ENCODE assay signal across 8 mouse cellular contexts in the genomic region with DNA sequence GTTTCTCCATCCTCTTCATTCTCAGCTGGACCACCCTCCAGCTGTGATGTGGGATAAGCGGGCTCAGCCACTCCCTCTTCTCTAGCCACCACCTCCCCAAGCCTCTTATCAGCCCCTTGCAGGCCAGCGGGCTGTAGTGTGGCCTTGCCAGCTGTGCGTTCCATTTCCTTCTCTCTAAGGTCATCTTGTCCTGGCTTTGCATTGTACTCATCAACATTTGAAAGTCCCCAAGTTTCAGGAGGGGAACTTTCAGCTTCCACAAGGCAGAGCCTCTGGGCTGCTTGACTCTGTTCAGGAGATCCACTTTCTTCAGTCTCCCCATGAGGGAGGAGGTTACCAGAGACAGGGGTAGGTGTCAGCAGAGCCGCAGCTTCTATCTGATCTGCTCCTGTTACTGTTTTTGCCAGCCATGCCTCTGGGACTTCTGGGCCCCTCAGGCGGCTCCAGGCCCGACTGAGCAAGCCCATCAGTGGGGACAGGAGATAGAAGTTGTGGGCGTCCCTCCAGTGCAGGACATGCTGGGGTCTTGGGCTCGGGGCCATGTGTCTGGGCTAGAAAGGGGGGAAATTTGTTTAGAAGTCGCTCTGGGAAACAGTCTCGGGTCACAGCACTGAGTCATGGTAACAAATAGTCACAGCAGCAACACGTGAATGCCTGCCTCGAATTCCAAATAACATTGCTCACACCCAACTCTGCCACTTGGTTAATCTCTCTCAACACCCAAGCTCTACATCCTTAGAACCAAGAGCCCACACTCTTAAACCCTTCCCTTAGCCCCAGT. TPM values are rescaled to one million over a fixed set of nuclear protein-coding genes. Genes with fewer than 3 reads are reported as not detected.
DNase-seq lines count a peak whose midpoint lies in the region; ATAC-seq and TF ChIP-seq lines count a peak whose summit lies in the region.

No protein-coding gene starts in this region.

- peak overlapping the region; percentile 84 for H3K4me2 ChIP-seq in limb, embryonic 12.5 days
- peak overlapping the region; percentile 89 for H3K4me2 ChIP-seq in midbrain, embryonic 14.5 days (ENCODE audit: low read length)

- peak overlapping the region; percentile 97 for H3K9ac ChIP-seq in ES-E14 (ENCODE audit: insufficient read depth, low read depth, low read length, poor library complexity, severe bottlenecking)
- peak overlapping the region; percentile 84 for H3K9ac ChIP-seq in limb, embryonic 12.5 days (replicated peaks)
- peak overlapping the region; percentile 81 for H3K9ac ChIP-seq in midbrain, embryonic 14.5 days (replicated peaks; ENCODE audit: low read length)

- DNase-seq in 3134 (ENCODE audit: extremely low read depth, insufficient read length, low spot score) (peak; percentile 57), ES-E14 (ENCODE audit: low read depth, low spot score) (no peak)
- DNase-seq in embryonic facial prominence, embryonic 10.5 days (ENCODE audit: low spot score), result no peak
- peak; percentile 67 to 70 for DNase-seq in heart, postnatal 10 days
- DNase-seq in midbrain, embryonic 14.5 days, result peak; percentile 27
- DNase-seq in left cerebral cortex, adult 11 months (ENCODE audit: low spot score), result no peak
- no peak for DNase-seq in frontal cortex, postnatal 25 days (ENCODE audit: low spot score in 2 of 2)

- ATAC-seq in limb, embryonic 12.5 days (ENCODE audit: insufficient number of reproducible peaks, insufficient read depth, low FRiP score, low TSS enrichment, low read depth), result no peak
- ATAC-seq in midbrain, embryonic 14.5 days (ENCODE audit: low FRiP score, low TSS enrichment), result no peak

- peaks cover 20% of the 10 kb centered on the region for H3K36me3 ChIP-seq in ES-E14 (ENCODE audit: control insufficient read depth, insufficient read depth, low read length, poor library complexity, severe bottlenecking)
- peaks cover 22% of the 10 kb centered on the region for H3K36me3 ChIP-seq in embryonic facial prominence, embryonic 10.5 days (replicated peaks)
- H3K36me3 ChIP-seq in limb, embryonic 12.5 days, result peaks cover 20% of the 10 kb centered on the region
- H3K36me3 ChIP-seq in midbrain, embryonic 14.5 days (ENCODE audit: control insufficient read depth, insufficient read depth, low read length), result no peaks in the 10 kb centered on the region

- intact Hi-C loops in heart, postnatal 10 days (cut with DNase I), result no loop called here

- in situ Hi-C loops in ES-E14 (cut with MboI; ENCODE audit: low sequenced_read_pairs in 2 of 2, unreplicated experiment in 2 of 2), result no loop called here

- H3K9me3 ChIP-seq in ES-E14 (ENCODE audit: control insufficient read depth, insufficient read depth, low read depth, low read length), result no peaks in the 10 kb centered on the region
- H3K9me3 ChIP-seq in embryonic facial prominence, embryonic 10.5 days, result no peaks in the 10 kb centered on the region
- no peaks in the 10 kb centered on the region for H3K9me3 ChIP-seq in limb, embryonic 12.5 days
- no peaks in the 10 kb centered on the region for H3K9me3 ChIP-seq in midbrain, embryonic 14.5 days (ENCODE audit: control insufficient read depth, low read length)

- H3K27ac ChIP-seq in ES-E14 (ENCODE audit: insufficient read depth, low read depth, low read length, poor library complexity, severe bottlenecking), result peak overlapping the region; percentile 51
- H3K27ac ChIP-seq in embryonic facial prominence, embryonic 10.5 days (replicated peaks), result peak overlapping the region; percentile 95
- peak overlapping the region; percentile 93 for H3K27ac ChIP-seq in limb, embryonic 12.5 days
- no peak overlapping the region for H3K27ac ChIP-seq in midbrain, embryonic 14.5 days (replicated peaks; ENCODE audit: low read depth, low read length)

- H3K27me3 ChIP-seq in embryonic facial prominence, embryonic 10.5 days (replicated peaks; ENCODE audit: low read depth, poor library complexity, severe bottlenecking), result no peaks in the 10 kb centered on the region
- H3K27me3 ChIP-seq in limb, embryonic 12.5 days, result 0 out of 2 replicates have a peak, but pooled peaks cover 2% of the 10 kb centered on the region
- H3K27me3 ChIP-seq in midbrain, embryonic 14.5 days (ENCODE audit: control insufficient read depth, insufficient read depth, low read length), result no peaks in the 10 kb centered on the region

- 32% methylated on average over 12 of the region's 12 CpGs for WGBS in embryonic facial prominence, embryonic 10.5 days
- 31% methylated on average over 12 of the region's 12 CpGs for WGBS in limb, embryonic 12.5 days
- WGBS in midbrain, embryonic 14.5 days, result 31% methylated on average over 12 of the region's 12 CpGs

- H3K4me1 ChIP-seq in ES-E14 (ENCODE audit: control insufficient read depth in 2 of 2, insufficient read depth in 2 of 2, low read length in 2 of 2, poor library complexity in 1 of 2), result peaks cover 2 to 19% of the 10 kb centered on the region in 2 experiments; a peak in 2 of 4 replicates
- peaks cover 46% of the 10 kb centered on the region for H3K4me1 ChIP-seq in embryonic facial prominence, embryonic 10.5 days
- peaks cover 38% of the 10 kb centered on the region for H3K4me1 ChIP-seq in limb, embryonic 12.5 days (replicated peaks)
- H3K4me1 ChIP-seq in midbrain, embryonic 14.5 days (ENCODE audit: control insufficient read depth, insufficient read depth, low read length), result peaks cover 12% of the 10 kb centered on the region

- H3K4me3 ChIP-seq in ES-E14 (ENCODE audit: insufficient read depth in 1 of 2, low read depth in 1 of 2, low read length in 2 of 2, poor library complexity in 1 of 2, severe bottlenecking in 1 of 2), result peak overlapping the region; percentile 92 to 95
- peak overlapping the region; percentile 96 for H3K4me3 ChIP-seq in embryonic facial prominence, embryonic 10.5 days
- peak overlapping the region; percentile 78 for H3K4me3 ChIP-seq in limb, embryonic 12.5 days (replicated peaks)
- peak overlapping the region; percentile 68 for H3K4me3 ChIP-seq in midbrain, embryonic 14.5 days (replicated peaks; ENCODE audit: low read depth, low read length)

TF ChIP-seq in ES-E14, 5 proteins besides CTCF, POLR2A, EP300 and RAD21:
- TF ChIP-seq ZNF384 (IDR thresholded peaks at IDR 0.05; ENCODE audit: low read depth, low read length), result no peak
- TF ChIP-seq HCFC1 (IDR thresholded peaks at IDR 0.05; ENCODE audit: borderline replicate concordance, insufficient read depth, low read length), result no peak
- no peak for TF ChIP-seq ZC3H11A (IDR thresholded peaks at IDR 0.05; ENCODE audit: borderline replicate concordance, low read depth, low read length)
- TF ChIP-seq MAFK (IDR thresholded peaks at IDR 0.05; ENCODE audit: insufficient read depth, low read depth, low read length), result no peak
- TF ChIP-seq CHD2 (IDR thresholded peaks at IDR 0.05; ENCODE audit: low read depth, low read length), result no peak
TF ChIP-seq in ES-E14: peak in this region for 0.

RNA-seq across cellular contexts. Expression of a gene that starts 1.0 kb away (rescaled TPM):
- 31.4 and 37.9 TPM in 2 replicates for total RNA-seq in ES-E14 (2012; rRNA removed)
- 18.6 and 21.6 TPM in 2 replicates for polyA plus RNA-seq in embryonic facial prominence, embryonic 10.5 days (2016; fragmentation: Nextera tagmentation; extraction: Ambion mirVana)
- 10 to 100 TPM; 24.5 to 45.4 TPM for total RNA-seq in heart, postnatal 10 days (2021)
- polyA plus RNA-seq in limb, embryonic 12.5 days (2016; fragmentation: Nextera tagmentation; extraction: Ambion mirVana), result 26.0 and 27.1 TPM in 2 replicates
- 9.5 and 10.2 TPM in 2 replicates for polyA plus RNA-seq in midbrain, embryonic 14.5 days (2014; fragmentation: Nextera tagmentation; extraction: Ambion mirVana)

RNA-seq across cellular contexts. Expression of a gene that starts 1.1 kb away (rescaled TPM):
- total RNA-seq in ES-E14 (2012; rRNA removed), result 17.8 and 20.2 TPM in 2 replicates
- 1.9 and 2.3 TPM in 2 replicates for polyA plus RNA-seq in embryonic facial prominence, embryonic 10.5 days (2016; fragmentation: Nextera tagmentation; extraction: Ambion mirVana)
- 1 to 10 TPM; 4.1 to 5.6 TPM for total RNA-seq in heart, postnatal 10 days (2021)
- polyA plus RNA-seq in limb, embryonic 12.5 days (2016; fragmentation: Nextera tagmentation; extraction: Ambion mirVana), result 1.4 TPM in 2 replicates
- 0.53 and 0.77 TPM in 2 replicates for polyA plus RNA-seq in midbrain, embryonic 14.5 days (2014; fragmentation: Nextera tagmentation; extraction: Ambion mirVana)

RNA-seq across cellular contexts. Expression of a gene that starts 14.8 kb away (rescaled TPM):
- 131 and 178 TPM in 2 replicates for total RNA-seq in ES-E14 (2012; rRNA removed)
- polyA plus RNA-seq in embryonic facial prominence, embryonic 10.5 days (2016; fragmentation: Nextera tagmentation; extraction: Ambion mirVana), result 115 and 123 TPM in 2 replicates
- 100 to 1,000 TPM; 144 to 151 TPM for total RNA-seq in heart, postnatal 10 days (2021)
- 149 and 160 TPM in 2 replicates for polyA plus RNA-seq in limb, embryonic 12.5 days (2016; fragmentation: Nextera tagmentation; extraction: Ambion mirVana)
- polyA plus RNA-seq in midbrain, embryonic 14.5 days (2014; fragmentation: Nextera tagmentation; extraction: Ambion mirVana), result 86.5 and 89.5 TPM in 2 replicates

RNA-seq across cellular contexts. Expression of a gene that starts 29.7 kb away (rescaled TPM):
- 32.5 and 33.0 TPM in 2 replicates for total RNA-seq in ES-E14 (2012; rRNA removed)
- polyA plus RNA-seq in embryonic facial prominence, embryonic 10.5 days (2016; fragmentation: Nextera tagmentation; extraction: Ambion mirVana), result 0.87 and 0.92 TPM in 2 replicates
- total RNA-seq in heart, postnatal 10 days (2021), result under 1 TPM; 0.25 to 0.34 TPM
- 0.55 and 1.1 TPM in 2 replicates for polyA plus RNA-seq in limb, embryonic 12.5 days (2016; fragmentation: Nextera tagmentation; extraction: Ambion mirVana)
- not detected in 2 replicates for polyA plus RNA-seq in midbrain, embryonic 14.5 days (2014; fragmentation: Nextera tagmentation; extraction: Ambion mirVana)

RNA-seq across cellular contexts. Expression of a gene that starts 36.4 kb away (rescaled TPM):
- 3.6 and 5.3 TPM in 2 replicates for total RNA-seq in ES-E14 (2012; rRNA removed)
- 5.7 and 7.4 TPM in 2 replicates for polyA plus RNA-seq in embryonic facial prominence, embryonic 10.5 days (2016; fragmentation: Nextera tagmentation; extraction: Ambion mirVana)
- total RNA-seq in heart, postnatal 10 days (2021), result 1 to 10 TPM; 4.7 to 6.0 TPM
- polyA plus RNA-seq in limb, embryonic 12.5 days (2016; fragmentation: Nextera tagmentation; extraction: Ambion mirVana), result 3.2 and 3.3 TPM in 2 replicates
- polyA plus RNA-seq in midbrain, embryonic 14.5 days (2014; fragmentation: Nextera tagmentation; extraction: Ambion mirVana), result 3.1 and 3.2 TPM in 2 replicates

Comparison
In these comparisons a context has a peak if more than half of its experiments do, and no peak if none do; other contexts are left out.
1. DNase-seq: peak in 3134 (single experiment), heart, postnatal 10 days (2 of 2) and midbrain, embryonic 14.5 days (single experiment); none in ES-E14 (single experiment), embryonic facial prominence, embryonic 10.5 days (single experiment), left cerebral cortex, adult 11 months (single experiment) and frontal cortex, postnatal 25 days (0 of 2).
2. Peak in every context shown above with its lines, with median percentiles within 50 percentile points of each other: H3K4me3 ChIP-seq and H3K9ac ChIP-seq.